Mouse (Mus musculus): ENCODE data around the gene Sri.

Gene Sri

DNA sequence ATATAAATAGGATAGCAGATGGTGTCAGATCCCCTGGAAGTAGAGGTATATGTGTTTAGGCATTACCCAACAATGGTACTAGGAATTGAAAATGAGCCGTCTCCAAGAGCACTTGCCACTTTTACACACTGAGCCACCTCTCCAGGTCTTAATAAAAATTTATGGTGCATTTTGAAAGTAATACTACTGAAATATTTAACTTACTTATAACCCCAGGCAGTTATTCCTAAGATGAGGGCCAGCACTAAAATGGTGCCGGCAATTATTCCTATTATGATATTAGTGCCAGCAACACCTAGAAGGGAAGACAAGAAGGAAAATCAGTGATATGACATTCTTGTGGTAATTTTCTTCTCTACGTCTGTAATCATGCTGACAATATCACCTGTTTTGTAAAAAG is 65.8 kb downstream of the Sri start:
- no peak for DNase-seq (ENCODE audit: low spot score)

DNA sequence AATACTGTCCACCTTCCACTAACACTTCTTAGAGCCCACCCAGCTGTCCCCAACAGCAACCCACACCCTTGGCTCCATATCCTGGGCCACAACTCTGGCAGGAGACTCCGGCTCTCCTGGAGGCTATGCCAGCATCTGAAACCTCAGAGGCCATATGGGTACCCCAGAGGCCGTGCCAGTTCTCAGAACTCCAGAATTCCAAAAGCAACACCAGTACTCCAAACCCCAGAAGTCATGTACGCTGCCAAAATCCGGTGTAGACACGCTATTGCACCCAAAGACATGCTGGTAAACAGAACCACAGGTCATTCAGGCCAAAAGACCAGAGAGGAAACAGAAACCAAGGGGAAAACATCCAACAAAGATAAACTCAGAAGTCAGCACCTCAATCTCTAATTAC is 66.4 kb downstream of the Sri start:
- no peak for DNase-seq (ENCODE audit: low spot score)

DNA sequence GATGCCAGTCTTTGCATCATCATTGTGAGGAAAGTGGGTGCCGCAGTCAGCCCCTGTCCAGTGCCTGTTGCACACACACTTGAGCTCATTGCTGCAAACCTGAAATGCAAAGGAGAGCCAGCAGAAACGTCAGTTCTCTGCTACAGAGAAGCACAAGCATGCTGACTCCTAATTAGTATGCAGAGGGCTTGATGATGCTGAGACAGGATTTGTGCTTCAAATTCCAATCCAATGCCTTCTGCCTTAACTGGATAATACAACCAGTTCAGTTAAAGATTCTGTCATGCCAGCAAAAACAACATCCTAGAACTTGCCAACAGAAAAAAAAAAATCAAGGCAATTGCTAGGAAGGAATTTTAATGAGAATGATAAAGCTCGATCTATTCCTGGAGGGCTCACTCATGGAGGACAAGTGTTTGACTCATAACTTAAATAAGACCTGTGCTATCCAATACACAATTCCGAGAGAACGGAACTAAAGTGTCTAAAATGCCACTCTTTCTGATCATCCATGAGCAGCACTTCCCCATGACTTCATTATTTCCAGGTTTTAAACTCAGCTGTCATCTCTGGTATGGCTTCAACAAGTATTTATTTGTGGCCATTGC is 70.8 kb downstream of the Sri start:
- no peak for DNase-seq (ENCODE audit: low spot score)

Measured in left cerebral cortex, adult 11 months (tissue).